Mouse (Mus musculus): Measurements from ENCODE around the gene Zdhhc25. TPM values are rescaled to one million over a fixed set of nuclear protein-coding genes. Genes with fewer than 3 reads are reported as not detected.

Zdhhc25 gene
- polyA plus RNA-seq, 1 experiment: not detected

DNA sequence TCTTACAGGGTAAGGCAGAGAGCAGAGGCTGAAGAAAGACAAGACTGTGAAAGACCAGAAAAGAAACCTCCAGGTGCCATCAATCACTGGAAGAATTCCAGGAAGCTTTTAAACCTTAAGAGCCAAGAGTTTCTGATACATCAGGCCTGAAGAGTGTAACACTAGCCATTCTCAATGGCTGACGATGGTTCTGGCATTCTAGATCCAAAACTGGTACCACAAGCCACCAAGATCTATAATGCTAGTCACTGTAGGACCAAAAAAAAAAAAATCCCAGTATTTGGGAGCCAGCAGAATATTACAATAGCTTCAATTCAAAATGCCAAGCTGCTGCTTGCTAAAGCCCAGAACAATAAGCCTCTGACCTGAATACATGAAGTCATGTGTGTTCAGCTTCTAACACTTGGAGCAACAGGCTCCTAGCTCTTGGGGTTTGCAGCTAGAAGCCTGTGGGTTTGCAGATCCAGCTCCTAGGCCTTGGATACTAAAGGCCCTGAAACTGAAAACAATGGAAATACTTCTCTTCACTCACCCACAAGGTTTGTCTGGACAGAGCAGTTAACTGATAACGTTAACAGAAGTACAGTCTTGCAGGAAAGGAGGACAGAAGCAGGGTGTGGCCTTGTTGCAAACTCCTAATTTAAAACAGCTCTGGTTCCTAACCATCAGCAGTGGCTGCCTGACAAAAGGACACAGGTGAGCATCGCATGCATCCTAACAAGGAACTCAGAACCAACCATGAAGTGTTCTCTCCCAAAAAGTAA, 25.4 kb downstream of the Zdhhc25 start:
- DNase-seq (ENCODE audit: low read depth, low spot score): no peak
- WGBS: 61% methylated on average over 3 of the region's 3 CpGs

DNA sequence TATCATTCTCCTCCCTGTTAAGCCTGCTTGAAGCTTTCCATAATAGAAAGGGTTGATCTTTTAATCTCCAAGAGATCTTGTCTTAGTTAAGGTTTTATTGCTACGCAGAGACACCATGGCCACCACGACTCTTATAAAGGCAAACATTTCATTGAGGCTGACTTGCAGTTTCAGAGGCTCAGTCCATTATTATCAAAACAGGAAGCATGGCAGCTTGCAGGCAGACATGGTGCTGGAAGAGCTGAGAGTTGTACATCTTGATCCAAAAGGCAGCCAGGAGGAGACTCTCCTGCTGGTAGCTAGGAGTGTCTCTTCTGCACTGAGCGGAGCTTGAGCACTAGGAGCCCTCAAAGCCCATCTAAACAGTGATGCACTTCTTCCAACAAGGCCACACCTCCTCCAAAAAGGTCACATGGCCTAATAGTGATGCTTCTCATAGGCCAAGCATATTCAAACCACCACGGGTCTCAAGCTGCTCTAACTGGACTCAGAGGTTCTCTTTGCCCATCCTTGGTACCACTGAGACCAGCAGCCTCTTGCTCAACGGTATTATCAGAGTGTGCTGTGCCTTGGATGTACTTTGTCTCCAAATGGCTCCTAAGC, 26.9 kb downstream of the Zdhhc25 start:
- WGBS: 74% methylated on average over 5 of the region's 5 CpGs
- DNase-seq (ENCODE audit: low read depth, low spot score): no peak

DNA sequence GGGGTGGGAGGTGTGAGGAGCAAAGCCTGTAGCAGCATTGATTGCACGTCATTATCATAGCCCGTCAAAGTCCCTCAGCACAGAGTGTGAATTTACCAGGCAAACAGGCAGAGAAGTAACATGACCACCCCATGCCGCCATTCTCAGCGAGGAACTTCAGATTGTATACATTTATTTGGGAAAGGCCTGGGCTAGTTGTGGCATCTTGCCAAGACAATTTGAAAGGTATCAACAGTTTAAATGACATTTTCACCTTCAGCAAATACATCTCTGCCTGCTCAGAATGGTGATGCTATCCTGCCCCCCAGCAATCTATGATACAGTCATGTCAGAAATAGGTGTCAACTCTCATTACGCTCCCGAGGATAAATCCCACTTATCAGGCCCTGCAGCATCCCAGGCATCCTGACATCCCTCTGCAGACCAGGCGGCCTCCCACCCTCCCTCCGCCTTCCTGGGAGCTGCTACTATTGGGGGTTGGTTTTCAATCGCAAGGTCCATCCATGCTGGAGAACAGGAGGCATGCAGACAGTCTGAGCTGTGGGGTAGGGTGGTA, 28.8 kb downstream of the Zdhhc25 start:
- 65% methylated on average over 9 of the region's 9 CpGs for WGBS

DNA sequence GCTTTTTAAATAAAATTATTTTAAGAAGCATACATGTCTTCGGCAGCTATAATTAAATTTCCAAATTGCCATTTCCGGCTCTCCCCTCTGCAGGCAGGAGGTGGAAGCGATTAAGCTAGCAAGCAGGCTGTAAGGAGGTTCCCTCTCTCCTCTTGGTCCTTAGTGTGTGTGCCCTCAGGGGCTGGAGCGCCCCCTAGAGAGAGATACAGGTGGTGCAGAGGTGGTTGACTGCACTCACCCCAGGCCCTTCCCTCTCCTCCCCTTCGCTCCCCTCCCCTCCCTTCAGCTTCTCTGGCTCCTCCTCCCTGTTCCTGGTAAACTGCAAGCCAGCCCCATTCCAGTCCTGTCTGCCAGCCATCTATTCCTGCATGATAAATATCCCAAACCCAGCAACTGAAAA, 35.1 kb downstream of the Zdhhc25 start:
- WGBS: 69% methylated on average over 5 of the region's 5 CpGs

More for the DNA sequence above, 28.8 kb downstream of the Zdhhc25 start:
- no peak for DNase-seq (ENCODE audit: low read depth, low spot score)

DNA sequence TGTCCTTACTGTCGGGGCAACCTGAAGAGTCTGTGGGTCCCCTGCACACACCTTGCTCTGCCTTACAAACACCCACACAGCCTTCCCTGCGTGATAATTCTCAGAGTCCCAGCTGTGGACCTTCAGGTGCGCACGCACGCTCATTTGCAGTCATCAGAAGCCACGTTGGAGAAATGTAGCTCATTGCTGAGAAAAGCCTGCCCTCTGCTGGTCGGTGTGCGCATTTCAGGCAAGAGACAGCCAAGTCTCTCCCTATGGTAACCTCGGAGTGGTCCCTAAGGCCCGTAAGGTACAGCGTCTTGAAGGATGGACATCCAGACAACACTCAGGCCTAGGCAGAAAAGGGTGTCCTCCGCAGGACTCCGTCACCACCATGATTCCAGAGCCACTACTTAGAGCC, 50.9 kb downstream of the Zdhhc25 start:
- DNase-seq (ENCODE audit: low read depth, low spot score): no peak
- WGBS: 20% methylated on average over 13 of the region's 13 CpGs

More for the DNA sequence above, 35.1 kb downstream of the Zdhhc25 start:
- DNase-seq (ENCODE audit: low read depth, low spot score): no peak

Other genes with a start within 250 kb of the Zdhhc25 start
- 11.7 and 18.2 TPM in 2 replicates for gene Brd1, start 133.9 kb downstream of the Zdhhc25 start, polyA plus RNA-seq (2012; rRNA removed)
- gene Zbed4, start 151.4 kb downstream of the Zdhhc25 start, polyA plus RNA-seq (2012; rRNA removed): 6.4 and 8.3 TPM in 2 replicates
- gene Alg12, start 219.0 kb downstream of the Zdhhc25 start, polyA plus RNA-seq (2012; rRNA removed): 22.8 and 25.5 TPM in 2 replicates
- 71.9 and 84.3 TPM in 2 replicates for gene Creld2, start 219.3 kb downstream of the Zdhhc25 start, polyA plus RNA-seq (2012; rRNA removed)